Mouse (Mus musculus): ENCODE results near the gene Tfam. TPM values are rescaled to one million over a fixed set of nuclear protein-coding genes. Genes with fewer than 3 reads are reported as not detected.

Gene Tfam
- polyA plus RNA-seq, 1 experiment from 2014 or later: 45.4 TPM

DNA sequence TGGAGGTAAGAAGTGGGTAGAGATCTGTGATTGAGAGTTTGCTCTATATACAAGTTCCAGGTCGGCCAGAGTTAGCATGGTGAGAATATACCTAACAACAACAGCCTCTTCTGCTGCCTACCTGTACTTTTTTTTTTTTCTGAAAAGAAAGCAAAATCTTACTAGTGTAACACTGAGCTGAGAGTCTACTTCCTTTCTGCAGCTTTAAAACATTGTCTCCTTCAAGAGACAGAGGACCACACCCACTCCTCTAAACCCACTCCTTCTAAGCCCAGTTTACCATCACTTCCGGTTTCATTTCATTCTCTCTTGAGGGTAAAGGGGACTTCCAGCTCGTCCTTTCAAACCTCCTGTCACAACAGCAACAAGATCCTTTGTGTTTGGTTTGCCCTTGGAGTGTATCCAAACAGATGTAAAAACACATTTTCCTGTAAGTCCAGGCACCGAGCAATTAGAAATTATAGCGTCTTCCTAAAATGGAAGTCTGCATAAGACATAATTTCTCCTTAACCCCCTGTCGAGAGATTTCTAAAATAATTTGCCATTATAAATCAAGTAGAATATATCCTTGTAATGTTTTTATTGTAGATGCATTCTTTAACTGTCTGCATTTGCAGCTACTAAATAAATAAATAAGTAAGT lies 1.5 kb upstream of the Tfam start:
- Histone ChIP-seq H3K9ac (no peak overlapping the region), H3K4me2 (replicated peaks) (no peak overlapping the region), H3K4me1 (replicated peaks; ENCODE audit: control insufficient read depth, insufficient read depth, low read length) (peaks cover 7% of the 10 kb centered on the region), H3K27me3 (ENCODE audit: control insufficient read depth, insufficient read depth, low read length) (no peaks in the 10 kb centered on the region), H3K9me3 (ENCODE audit: control insufficient read depth, low read length) (no peaks in the 10 kb centered on the region), H3K4me3 (replicated peaks; ENCODE audit: low read length) (no peak overlapping the region), H3K27ac (no peak overlapping the region), H3K36me3 (replicated peaks; ENCODE audit: control insufficient read depth, insufficient read depth) (peaks cover 14% of the 10 kb centered on the region)
- ATAC-seq (ENCODE audit: low FRiP score) (no peak), DNase-seq (ENCODE audit: low spot score) (no peak)
- 75% methylated on average over 6 of the region's 6 CpGs for WGBS

DNA sequence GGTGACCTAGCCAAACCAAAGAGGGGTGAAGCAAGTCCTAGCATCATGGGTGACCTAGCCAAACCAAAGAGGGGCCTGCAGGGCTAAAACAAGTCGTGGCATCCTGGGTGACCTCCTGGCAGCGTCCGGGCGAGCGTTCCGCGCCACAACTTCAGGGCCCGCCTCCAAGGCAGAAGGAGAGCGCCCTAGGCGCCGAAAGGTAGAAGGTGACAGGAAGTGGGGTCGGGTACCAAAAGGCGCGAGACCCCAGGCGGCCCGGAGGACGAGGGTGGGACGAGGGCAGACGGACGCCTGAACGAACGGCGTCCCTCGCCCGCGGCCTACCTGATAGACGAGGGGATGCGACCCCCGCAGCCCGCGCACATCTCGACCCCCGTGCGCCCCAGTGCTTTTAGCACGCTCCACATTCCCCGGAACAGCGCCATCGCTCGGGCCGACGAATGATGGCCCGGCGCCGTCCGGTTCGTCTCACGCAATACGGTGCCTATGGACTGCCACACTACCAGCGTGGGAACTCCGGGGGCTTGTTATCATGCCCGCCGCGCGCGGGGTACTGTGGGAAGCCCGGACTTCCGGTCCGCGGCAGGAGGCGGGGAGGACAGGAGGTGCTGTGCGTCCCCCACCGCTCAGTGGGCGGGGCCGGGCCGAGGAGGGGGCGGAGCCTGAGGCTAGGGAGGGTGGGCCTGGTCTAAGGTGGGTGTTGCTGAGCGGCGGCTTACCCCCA lies 402 bp downstream of the Tfam start:
- ATAC-seq (ENCODE audit: low FRiP score): peak; percentile 99
- DNase-seq (ENCODE audit: low spot score): peak; percentile 90
- under 1% methylated on average over 68 of the region's 68 CpGs for WGBS

GRCm38 (mm10) chr10:71234071-71234470 lies 4.0 kb downstream of the Tfam start:
- Histone ChIP-seq H3K27ac (no peak overlapping the region), H3K36me3 (replicated peaks; ENCODE audit: control insufficient read depth, insufficient read depth) (peaks cover 61% of the 10 kb centered on the region), H3K9me3 (ENCODE audit: control insufficient read depth, low read length) (no peaks in the 10 kb centered on the region), H3K27me3 (ENCODE audit: control insufficient read depth, insufficient read depth, low read length) (no peaks in the 10 kb centered on the region), H3K4me1 (replicated peaks; ENCODE audit: control insufficient read depth, insufficient read depth, low read length) (peaks cover 7% of the 10 kb centered on the region), H3K9ac (no peak overlapping the region), H3K4me2 (replicated peaks) (no peak overlapping the region), H3K4me3 (replicated peaks; ENCODE audit: low read length) (no peak overlapping the region)
- no peak for DNase-seq (ENCODE audit: low spot score)
- ATAC-seq (ENCODE audit: low FRiP score): no peak
- WGBS: 96% methylated on average over 8 of the region's 8 CpGs

More for the DNA sequence above, 402 bp downstream of the Tfam start:
- H3K4me3 ChIP-seq (replicated peaks; ENCODE audit: low read length): peak overlapping the region; percentile 62
- peak overlapping the region; percentile 40 for H3K27ac ChIP-seq
- H3K36me3 ChIP-seq (replicated peaks; ENCODE audit: control insufficient read depth, insufficient read depth): peaks cover 34% of the 10 kb centered on the region
- peak overlapping the region; percentile 82 for H3K4me2 ChIP-seq (replicated peaks)
- peak overlapping the region; percentile 80 for H3K9ac ChIP-seq
- no peaks in the 10 kb centered on the region for H3K9me3 ChIP-seq (ENCODE audit: control insufficient read depth, low read length)
- no peaks in the 10 kb centered on the region for H3K27me3 ChIP-seq (ENCODE audit: control insufficient read depth, insufficient read depth, low read length)
- H3K4me1 ChIP-seq (replicated peaks; ENCODE audit: control insufficient read depth, insufficient read depth, low read length): peaks cover 7% of the 10 kb centered on the region

DNA sequence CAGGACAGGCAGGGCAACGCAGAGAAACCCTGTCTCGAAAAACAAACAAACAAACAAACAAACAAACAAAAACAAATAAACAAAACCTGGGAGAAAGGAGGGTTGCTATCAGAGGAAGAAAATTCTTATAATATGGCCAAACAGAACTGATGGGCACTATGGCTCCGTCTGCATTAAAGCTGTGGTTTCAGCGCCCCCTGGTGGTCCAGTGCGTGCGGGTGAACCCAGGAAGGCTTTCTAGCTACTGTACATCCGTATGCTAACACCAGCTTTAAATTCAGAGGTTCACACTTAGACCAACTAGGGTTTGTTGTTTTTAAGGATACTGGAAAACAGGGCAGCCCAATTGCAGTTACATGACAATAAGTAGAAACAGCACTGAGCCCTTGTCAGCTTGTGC lies 12.2 kb downstream of the Tfam start:
- H3K4me2 ChIP-seq (replicated peaks): no peak overlapping the region
- no peak overlapping the region for H3K27ac ChIP-seq
- DNase-seq (ENCODE audit: low spot score): peak; percentile 90
- peak; percentile 57; the same call in 1 of the 2 replicates for ATAC-seq (ENCODE audit: low FRiP score)
- 45% methylated on average over 7 of the region's 7 CpGs for WGBS
- no peak overlapping the region for H3K9ac ChIP-seq
- no peaks in the 10 kb centered on the region for H3K27me3 ChIP-seq (ENCODE audit: control insufficient read depth, insufficient read depth, low read length)
- H3K4me1 ChIP-seq (replicated peaks; ENCODE audit: control insufficient read depth, insufficient read depth, low read length): no peaks in the 10 kb centered on the region
- H3K4me3 ChIP-seq (replicated peaks; ENCODE audit: low read length): no peak overlapping the region
- peaks cover 50% of the 10 kb centered on the region for H3K36me3 ChIP-seq (replicated peaks; ENCODE audit: control insufficient read depth, insufficient read depth)
- H3K9me3 ChIP-seq (ENCODE audit: control insufficient read depth, low read length): no peaks in the 10 kb centered on the region

DNA sequence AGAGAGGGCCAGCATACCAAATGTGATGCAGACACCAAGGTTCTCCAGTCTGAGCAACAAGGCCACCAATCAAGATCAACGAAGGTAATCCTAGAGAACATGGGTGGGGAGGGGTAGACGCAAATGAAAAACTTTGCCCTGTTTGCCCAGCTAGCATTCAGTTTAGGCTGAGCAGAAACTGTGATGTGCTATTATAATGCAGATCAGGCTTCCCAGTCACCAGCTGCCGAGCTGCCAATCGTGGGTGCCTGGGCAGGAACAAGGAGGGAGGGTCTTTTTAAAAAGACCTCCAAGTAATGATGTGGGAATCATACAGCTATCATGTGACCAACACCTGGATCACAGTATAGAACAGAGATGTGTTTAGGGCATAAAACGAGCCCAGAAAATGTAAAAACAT lies 15.0 kb downstream of the Tfam start:
- ATAC-seq (ENCODE audit: low FRiP score) (no peak), DNase-seq (ENCODE audit: low spot score) (no peak)
- Histone ChIP-seq H3K27ac (no peak overlapping the region), H3K27me3 (ENCODE audit: control insufficient read depth, insufficient read depth, low read length) (no peaks in the 10 kb centered on the region), H3K4me2 (replicated peaks) (no peak overlapping the region), H3K4me3 (replicated peaks; ENCODE audit: low read length) (no peak overlapping the region), H3K9ac (no peak overlapping the region), H3K36me3 (replicated peaks; ENCODE audit: control insufficient read depth, insufficient read depth) (peaks cover 25% of the 10 kb centered on the region), H3K9me3 (ENCODE audit: control insufficient read depth, low read length) (no peaks in the 10 kb centered on the region), H3K4me1 (replicated peaks; ENCODE audit: control insufficient read depth, insufficient read depth, low read length) (no peaks in the 10 kb centered on the region)
- 32% methylated on average over 5 of the region's 5 CpGs for WGBS

- DNase-seq (ENCODE audit: low spot score) (no peak), ATAC-seq (ENCODE audit: low FRiP score) (no peak)
- no peaks in the 10 kb centered on the region for H3K4me1 ChIP-seq (replicated peaks; ENCODE audit: control insufficient read depth, insufficient read depth, low read length)
- no peaks in the 10 kb centered on the region for H3K9me3 ChIP-seq (ENCODE audit: control insufficient read depth, low read length)
- no peak overlapping the region for H3K4me3 ChIP-seq (replicated peaks; ENCODE audit: low read length)
- 50% methylated on average over 2 of the region's 2 CpGs for WGBS
- H3K27ac ChIP-seq: no peak overlapping the region
- H3K27me3 ChIP-seq (ENCODE audit: control insufficient read depth, insufficient read depth, low read length): no peaks in the 10 kb centered on the region
- H3K9ac ChIP-seq: no peak overlapping the region
- H3K4me2 ChIP-seq (replicated peaks): no peak overlapping the region
- H3K36me3 ChIP-seq (replicated peaks; ENCODE audit: control insufficient read depth, insufficient read depth): peaks cover 22% of the 10 kb centered on the region
These were observed 15.4 kb downstream of the Tfam start for GRCm38 (mm10) chr10:71222639-71223038.

DNA sequence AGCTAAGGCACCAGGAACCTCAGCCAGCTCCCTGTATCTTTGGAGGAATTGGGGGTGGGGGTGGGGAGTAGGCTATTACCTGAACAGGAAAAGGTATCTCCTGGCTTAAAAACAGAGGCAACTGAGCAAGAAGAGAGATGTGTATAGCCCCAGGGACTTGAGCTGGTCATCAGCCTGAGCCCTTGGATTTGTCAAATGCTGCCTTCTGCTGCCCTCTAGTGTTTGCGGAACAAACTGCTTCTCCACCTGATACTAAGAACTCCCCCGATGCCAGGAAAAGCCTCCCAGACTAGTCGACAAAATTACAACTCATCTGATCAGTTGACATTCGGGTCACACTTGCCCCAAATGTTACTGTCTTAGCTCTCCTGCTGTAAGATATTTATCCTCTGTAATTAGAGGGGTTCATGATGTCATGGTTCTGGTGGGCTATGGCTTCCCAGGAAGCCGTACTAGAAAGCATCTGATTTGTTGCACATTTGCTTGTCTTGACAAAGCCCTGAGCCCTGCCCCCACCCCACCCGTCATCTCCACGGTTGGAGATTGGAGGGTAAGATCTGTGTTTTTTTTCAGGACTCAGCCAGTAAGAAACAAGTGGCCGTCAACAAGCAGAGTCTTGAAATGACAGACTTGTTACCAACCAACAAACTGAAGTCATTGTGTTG lies 19.7 kb downstream of the Tfam start:
- no peaks in the 10 kb centered on the region for H3K27me3 ChIP-seq (ENCODE audit: control insufficient read depth, insufficient read depth, low read length)
- H3K36me3 ChIP-seq (replicated peaks; ENCODE audit: control insufficient read depth, insufficient read depth): no peaks in the 10 kb centered on the region
- H3K4me3 ChIP-seq (replicated peaks; ENCODE audit: low read length): no peak overlapping the region
- H3K27ac ChIP-seq: no peak overlapping the region
- H3K4me1 ChIP-seq (replicated peaks; ENCODE audit: control insufficient read depth, insufficient read depth, low read length): no peaks in the 10 kb centered on the region
- no peaks in the 10 kb centered on the region for H3K9me3 ChIP-seq (ENCODE audit: control insufficient read depth, low read length)
- H3K4me2 ChIP-seq (replicated peaks): peak overlapping the region; percentile 41
- peak; percentile 85 for DNase-seq (ENCODE audit: low spot score)
- 0 out of 2 replicates have a peak overlapping the region, but pooled peaks have one; percentile 19 for H3K9ac ChIP-seq
- ATAC-seq (ENCODE audit: low FRiP score): peak; percentile 83
- 12% methylated on average over 8 of the region's 8 CpGs for WGBS

GRCm38 (mm10) chr10:71215996-71216395 lies 22.1 kb downstream of the Tfam start:
- no peaks in the 10 kb centered on the region for H3K27me3 ChIP-seq (ENCODE audit: control insufficient read depth, insufficient read depth, low read length)
- DNase-seq (ENCODE audit: low spot score) (no peak), ATAC-seq (ENCODE audit: low FRiP score) (no peak)
- H3K4me3 ChIP-seq (replicated peaks; ENCODE audit: low read length): no peak overlapping the region
- no peak overlapping the region for H3K4me2 ChIP-seq (replicated peaks)
- no peaks in the 10 kb centered on the region for H3K36me3 ChIP-seq (replicated peaks; ENCODE audit: control insufficient read depth, insufficient read depth)
- no peaks in the 10 kb centered on the region for H3K4me1 ChIP-seq (replicated peaks; ENCODE audit: control insufficient read depth, insufficient read depth, low read length)
- H3K9ac ChIP-seq: no peak overlapping the region
- H3K9me3 ChIP-seq (ENCODE audit: control insufficient read depth, low read length): no peaks in the 10 kb centered on the region
- H3K27ac ChIP-seq: no peak overlapping the region
- 83% methylated on average over 9 of the region's 9 CpGs for WGBS

- ATAC-seq (ENCODE audit: low FRiP score): no peak
- no peak overlapping the region for H3K27ac ChIP-seq
These were observed 36.6 kb downstream of the Tfam start for GRCm38 (mm10) chr10:71201512-71201911.

More at GRCm38 (mm10) chr10:71201512-71201911, 36.6 kb downstream of the Tfam start:
- Histone ChIP-seq H3K9me3 (ENCODE audit: control insufficient read depth, low read length) (no peaks in the 10 kb centered on the region), H3K4me1 (replicated peaks; ENCODE audit: control insufficient read depth, insufficient read depth, low read length) (no peaks in the 10 kb centered on the region; the same call in 1 of the 2 replicates), H3K4me2 (replicated peaks) (no peak overlapping the region), H3K9ac (no peak overlapping the region), H3K36me3 (replicated peaks; ENCODE audit: control insufficient read depth, insufficient read depth) (no peaks in the 10 kb centered on the region), H3K4me3 (replicated peaks; ENCODE audit: low read length) (no peak overlapping the region), H3K27me3 (ENCODE audit: control insufficient read depth, insufficient read depth, low read length) (no peaks in the 10 kb centered on the region)
- no peak for DNase-seq (ENCODE audit: low spot score)
- 84% methylated on average over 2 of the region's 2 CpGs for WGBS

Measured in hindbrain, embryonic 14.5 days (tissue).